Mouse (Mus musculus) layer of hippocampus, postnatal 10 days (tissue): ENCODE measurements at regions not wholly inside any gene's neighbourhood (a gene's known extent, or its start where the extent isn't known, plus 50 kb on each side); places are given as distances from the start of the nearest gene placed in this dataset.

Source experiments
- DNase-seq, 2 experiments: peaks; one replicate each; pipeline ENCODE4 v3.0.0; 2021; ENCODE audit warnings: low spot score in 2 of 2

DNA sequence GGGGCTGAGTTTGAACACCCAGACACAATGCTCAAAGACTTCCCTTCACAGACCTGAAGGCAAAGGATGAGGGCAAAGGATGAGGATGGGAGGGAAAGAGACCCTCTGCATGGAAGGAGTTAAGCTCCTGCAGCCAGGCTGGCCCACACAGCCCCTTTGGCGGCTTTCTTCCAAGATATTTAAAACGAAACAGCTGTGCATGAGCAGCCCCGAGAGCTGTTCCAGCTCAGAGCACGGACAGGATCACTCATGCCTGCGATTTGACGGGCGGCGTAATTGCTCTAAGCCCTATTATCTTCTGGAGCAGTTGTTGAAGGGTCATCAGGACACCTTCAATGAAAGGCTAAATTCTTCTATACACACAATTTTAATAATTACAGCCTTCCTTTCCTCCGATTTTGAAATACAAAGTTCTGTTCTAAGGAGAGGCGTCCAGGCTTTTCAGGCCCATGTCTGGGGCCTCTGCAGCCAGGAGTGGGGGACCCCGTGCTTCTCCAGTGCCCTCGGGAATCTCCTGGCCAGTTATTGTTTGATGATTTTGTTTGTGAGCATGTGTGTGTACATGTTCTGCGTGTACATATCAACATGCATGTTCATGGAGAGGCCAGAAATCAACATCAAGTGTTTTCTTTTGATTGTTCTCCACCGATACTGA, 82.1 kb upstream of the Kazn start:
- no peak for DNase-seq

DNA sequence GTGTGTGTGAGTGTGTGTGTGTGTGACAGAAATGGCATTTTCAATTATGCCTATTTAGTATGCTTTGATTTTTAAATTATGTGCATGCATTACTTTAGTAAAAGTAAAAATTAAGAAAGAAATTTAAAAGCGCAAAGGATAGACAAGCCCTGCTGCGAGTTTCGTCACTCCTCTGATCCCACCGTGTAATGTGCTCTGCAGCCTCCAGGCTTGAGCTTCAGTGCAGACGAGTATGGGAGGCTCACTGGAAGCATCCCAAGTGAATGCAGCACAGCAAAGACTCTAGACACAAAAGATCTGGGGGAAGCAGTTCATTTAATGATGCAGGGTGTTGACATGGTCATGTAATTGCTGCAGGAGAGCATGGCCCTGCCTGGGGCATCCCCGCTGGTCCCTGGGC, 71.1 kb upstream of the Kazn start:
- DNase-seq = no peak

DNA sequence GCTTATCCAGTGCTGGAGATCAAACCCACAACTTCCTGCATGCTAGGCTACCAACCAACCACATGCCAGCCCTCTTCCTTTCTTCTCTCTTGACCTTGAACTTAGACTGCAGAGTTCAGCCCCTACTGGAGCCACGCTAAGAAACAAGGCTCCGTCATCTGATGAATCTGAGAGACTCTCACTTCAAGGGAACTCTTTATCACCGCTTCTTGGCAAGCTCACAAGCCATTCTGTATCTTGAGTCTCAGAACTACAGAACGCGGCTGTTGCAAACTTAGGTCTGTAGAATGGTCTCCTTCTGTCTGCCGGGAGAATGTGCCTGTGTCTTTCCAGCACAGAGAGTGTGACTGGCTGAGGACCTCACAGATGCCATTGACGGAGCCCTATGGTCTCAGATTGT, 69.1 kb upstream of the Kazn start:
- DNase-seq = no peak

DNA sequence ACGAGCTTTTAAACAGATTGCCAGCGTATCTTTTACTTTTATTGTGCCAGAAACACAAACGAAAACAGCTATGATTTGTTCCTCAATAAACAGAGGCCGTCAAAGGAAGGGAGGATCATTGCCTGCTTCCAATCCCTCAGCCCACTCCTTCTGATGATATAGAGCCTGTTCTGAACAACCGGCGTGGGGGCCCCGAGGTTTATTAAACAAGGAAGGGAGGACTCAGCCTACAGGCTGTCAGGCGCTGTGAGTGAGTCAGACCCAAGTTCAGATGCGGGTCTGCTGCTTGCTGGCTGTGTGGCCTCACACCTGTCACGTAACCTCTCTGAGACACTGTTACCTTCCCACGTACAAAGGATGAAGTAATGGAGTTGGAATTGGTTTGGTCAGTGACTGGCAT, 68.1 kb upstream of the Kazn start:
- no peak for DNase-seq

DNA sequence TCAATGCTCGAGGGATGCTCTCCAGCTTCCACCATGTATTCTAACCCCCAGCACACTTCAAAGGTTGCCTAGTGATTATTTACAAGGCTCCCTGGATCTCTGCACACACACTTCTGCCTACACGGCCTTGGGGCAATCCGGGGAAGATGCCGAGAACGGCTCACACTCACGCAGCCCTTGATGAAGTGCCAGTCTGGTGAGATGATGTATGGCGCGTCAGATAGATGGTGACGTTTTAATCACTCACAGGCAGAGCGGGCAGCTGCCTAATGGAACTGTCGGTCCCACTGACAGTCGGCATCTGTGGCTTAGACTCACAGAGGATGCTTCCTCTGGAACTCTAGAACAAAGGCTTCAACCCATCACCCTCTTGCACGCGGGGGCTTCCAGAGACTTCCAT, 66.9 kb upstream of the Kazn start:
- DNase-seq = no peak

DNA sequence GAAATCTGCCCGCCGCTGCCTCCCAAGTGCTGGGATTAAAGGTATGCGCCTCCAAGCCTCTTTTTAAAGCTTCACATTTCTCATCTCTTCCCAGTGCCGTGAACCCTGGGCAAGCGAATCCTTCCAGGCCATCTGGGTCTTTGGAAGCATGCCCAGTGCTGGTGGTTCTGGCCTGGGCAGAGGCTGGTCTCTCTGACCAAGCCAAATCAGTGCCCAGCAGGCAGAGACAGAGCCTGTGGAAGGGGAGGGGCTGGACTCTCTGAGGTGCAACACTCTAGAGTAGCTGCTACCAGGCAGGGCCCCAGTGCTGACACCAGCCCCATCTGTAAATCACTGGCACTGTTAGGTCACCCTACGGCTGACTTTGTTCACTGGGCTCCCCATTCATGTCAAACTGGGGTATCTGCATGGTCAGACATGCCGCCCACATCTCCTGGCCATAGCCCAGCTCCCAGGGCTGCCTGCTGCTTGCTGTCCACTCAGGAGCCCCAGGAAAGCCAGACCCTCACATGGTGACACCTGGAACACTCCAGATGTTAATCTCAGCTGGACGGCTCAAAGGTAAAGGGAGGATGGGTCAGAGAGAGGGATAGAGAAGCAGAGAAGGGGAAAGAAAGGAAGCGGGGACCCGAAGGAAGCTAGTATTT, 64.3 kb upstream of the Kazn start:
- DNase-seq = peak; percentile 38 to 53

DNA sequence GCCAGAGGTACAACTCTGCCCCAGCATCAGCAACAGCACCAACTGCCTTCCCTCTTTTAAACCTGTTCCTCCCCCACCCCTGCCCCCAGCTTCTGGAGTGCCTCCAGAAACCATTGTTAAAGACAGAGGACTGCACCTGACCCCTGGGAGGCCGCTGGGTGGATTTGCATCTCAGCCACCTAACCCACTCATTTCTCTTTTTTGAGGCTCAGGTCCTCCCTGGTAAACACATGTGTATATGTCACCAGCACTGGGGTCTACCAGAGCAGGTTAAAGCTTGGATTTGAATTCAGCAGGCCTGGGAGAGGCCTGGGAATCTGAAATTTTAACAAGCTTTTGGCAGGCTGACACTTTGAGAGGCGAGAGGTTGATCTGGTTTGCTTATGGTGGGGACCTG, 63.5 kb upstream of the Kazn start:
- DNase-seq = no peak

DNA sequence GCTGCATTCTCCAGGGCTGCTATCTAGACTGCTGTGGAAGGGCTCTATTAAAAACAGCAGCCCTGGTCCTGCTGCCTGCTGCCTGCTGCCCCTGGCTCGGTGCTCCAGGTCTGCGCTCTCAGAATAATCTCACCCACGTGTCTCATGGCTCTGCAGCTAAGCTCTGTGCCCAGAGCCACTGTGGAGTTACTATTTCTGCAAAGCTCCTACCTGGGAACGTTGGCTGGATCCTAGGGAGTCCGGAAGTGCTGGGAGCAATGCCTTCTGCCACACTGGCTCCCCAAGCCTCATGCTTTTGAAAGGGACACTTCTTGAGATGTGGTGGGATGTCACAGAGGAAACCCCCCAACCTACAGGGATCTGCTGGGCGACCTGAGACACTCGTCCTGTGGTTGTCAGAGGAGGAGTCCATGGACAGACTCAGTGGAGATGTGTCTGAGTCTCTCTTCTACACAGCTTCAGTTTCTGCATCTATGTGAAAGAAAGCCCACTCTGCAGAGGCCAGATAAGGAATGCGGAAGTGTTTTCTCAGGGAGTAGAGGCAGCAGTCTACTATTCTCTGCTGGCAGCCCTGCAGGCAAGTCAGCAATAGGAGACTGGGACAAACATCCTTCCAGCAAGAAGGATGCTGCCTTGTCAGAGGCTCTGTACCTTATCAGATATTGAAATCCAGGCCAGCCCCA, 63.0 kb upstream of the Kazn start:
- DNase-seq = no peak

DNA sequence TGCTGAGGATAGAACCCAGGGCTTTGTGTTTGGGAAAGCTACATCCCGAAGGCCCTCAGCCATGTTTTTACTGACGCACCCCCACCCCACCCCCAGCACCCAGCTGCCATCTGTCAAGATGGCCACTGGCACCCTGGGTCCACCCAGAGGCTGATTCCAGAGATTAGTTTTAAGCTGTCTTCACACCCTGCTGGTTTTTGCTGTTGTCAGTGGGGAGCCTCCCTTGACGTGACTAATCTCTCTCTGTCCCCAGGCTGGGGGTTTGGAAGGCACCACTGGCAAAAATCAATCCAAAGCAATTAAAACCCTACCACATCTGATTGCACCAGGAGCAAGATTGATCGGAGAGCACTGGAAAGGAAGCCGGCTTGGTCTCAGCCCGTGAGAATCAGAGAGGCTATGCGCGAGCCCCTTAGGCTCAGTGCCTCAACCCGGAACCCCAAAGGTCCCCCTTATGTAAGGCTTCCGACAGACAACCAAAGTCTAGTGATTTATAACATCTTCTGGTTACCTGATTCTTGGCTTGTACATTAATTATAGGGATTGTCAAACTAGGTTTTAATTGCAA, 59.7 kb upstream of the Kazn start:
- no peak for DNase-seq

DNA sequence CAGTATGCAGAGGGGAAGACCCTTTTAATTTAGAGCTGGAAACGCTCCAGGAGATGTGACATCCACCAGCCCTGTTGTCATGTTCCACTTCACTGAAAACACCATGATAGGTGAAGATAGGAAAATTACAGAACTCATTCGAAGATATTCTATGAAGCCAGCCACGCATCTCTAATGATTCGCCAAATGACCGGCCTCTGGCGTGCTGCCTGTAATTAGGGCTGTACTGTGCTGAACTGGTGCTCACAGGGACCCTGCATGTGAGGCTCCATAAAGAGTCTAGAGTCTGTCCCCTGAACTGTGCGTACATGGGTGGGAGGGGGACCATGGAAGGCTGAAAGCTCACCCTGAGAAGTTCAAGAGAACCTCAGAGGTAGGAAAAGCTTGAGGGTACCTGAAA, 53.6 kb upstream of the Kazn start:
- DNase-seq = no peak

DNA sequence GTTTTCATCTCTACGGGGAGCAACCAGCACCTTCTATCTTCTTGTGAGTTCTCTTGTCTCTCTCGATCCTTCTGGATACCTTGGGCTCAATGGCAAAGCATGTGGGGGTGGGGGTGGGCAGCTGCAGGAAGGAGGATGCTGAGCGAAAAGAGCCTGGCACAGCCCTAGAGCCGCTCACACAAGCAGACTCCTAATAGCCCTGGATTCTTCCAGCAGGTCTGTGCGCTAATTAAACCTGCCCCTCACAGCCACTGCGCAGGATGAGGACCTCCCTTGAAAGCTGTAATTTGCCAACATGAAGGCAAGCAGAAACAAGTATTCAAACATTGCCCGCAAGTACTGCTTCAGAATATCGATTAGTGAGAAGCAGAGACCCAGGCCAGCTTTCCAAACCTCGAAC, 53.1 kb upstream of the Kazn start:
- DNase-seq = no peak

DNA sequence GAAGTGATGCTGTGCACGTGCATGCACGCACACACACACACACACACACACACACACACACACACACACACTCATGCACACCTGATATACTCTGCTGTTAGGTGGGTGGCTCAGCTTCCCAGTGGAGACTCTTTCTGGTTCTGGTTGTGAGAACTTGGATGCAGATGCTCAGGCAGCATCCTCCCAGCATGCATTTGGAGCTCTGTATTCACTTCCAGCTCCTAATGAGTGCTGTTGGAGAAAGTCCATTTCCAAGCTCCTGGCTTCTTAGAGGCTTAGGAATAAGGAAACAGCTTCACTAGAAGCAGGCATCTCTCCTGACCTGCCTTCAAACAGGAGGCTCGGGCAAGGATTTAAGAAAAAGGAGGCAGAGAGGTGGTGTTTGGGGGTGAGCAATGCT, 52.2 kb upstream of the Kazn start:
- DNase-seq = no peak
